ENCODE assay signal across 28 mouse cellular contexts in genomic region chr10:79552531-79552930, GRCm38 (mm10). TPM values are rescaled to one million over a fixed set of nuclear protein-coding genes. Genes with fewer than 3 reads are reported as not detected.
A peak's percentile ranks its signal among the peaks of the same experiment; 100 is the strongest.
DNase-seq lines count a peak whose midpoint lies in the region; ATAC-seq and TF ChIP-seq lines count a peak whose summit lies in the region.
"Had no signal": no experiment of that assay in that cellular context is flagged by ENCODE, and none has a peak within 500 bp of the region (broad histone marks: within the 10 kb centered on the region; RNA-seq: fewer than 3 reads in every experiment).

No protein-coding gene starts in this region.

- no peak overlapping the region for H3K4me2 ChIP-seq in liver, embryonic 11.5 days
- H3K4me2 ChIP-seq in stomach, postnatal 0 days (replicated peaks; ENCODE audit: low read depth) = no peak overlapping the region

- peaks cover 14% of the 10 kb centered on the region for H3K36me3 ChIP-seq in liver, embryonic 11.5 days (ENCODE audit: control insufficient read depth, insufficient read depth, low read length)
- peaks cover 40% of the 10 kb centered on the region for H3K36me3 ChIP-seq in limb, embryonic 10.5 days
- peaks cover 12% of the 10 kb centered on the region for H3K36me3 ChIP-seq in stomach, postnatal 0 days (ENCODE audit: control insufficient read depth, insufficient read depth, low read length)

- TF ChIP-seq EP300 in stomach, postnatal 0 days (optimal IDR thresholded peaks at IDR 0.05) = no peak

- H3K4me1 ChIP-seq in liver, embryonic 11.5 days (replicated peaks; ENCODE audit: control insufficient read depth, insufficient read depth, low read length) = peaks cover 3% of the 10 kb centered on the region; the same call in 1 of the 2 replicates
- peaks cover 30% of the 10 kb centered on the region for H3K4me1 ChIP-seq in limb, embryonic 10.5 days
- 0 out of 2 replicates have a peak, but pooled peaks cover 2% of the 10 kb centered on the region for H3K4me1 ChIP-seq in stomach, postnatal 0 days (replicated peaks; ENCODE audit: control insufficient read depth, insufficient read depth)

- H3K9me3 ChIP-seq in liver, embryonic 11.5 days (ENCODE audit: control insufficient read depth, low read length) = no peaks in the 10 kb centered on the region
- H3K9me3 ChIP-seq in limb, embryonic 10.5 days (replicated peaks) = no peaks in the 10 kb centered on the region
- H3K9me3 ChIP-seq in stomach, postnatal 0 days (ENCODE audit: control insufficient read depth, low read length) = no peaks in the 10 kb centered on the region
- H3K9me3 ChIP-seq: embryonic facial prominence, embryonic 15.5 days; hindbrain, embryonic 15.5 days had no signal

- no peak for ATAC-seq in liver, embryonic 11.5 days (replicated peaks; ENCODE audit: low FRiP score)
- no peak for ATAC-seq in stomach, postnatal 0 days (ENCODE audit: low FRiP score, low TSS enrichment)
- ATAC-seq: activated CD4-positive, CD25-positive, alpha-beta regulatory T cell, adult 4 months; forebrain, postnatal 0 days; intestine, postnatal 0 days had no signal

- H3K27ac ChIP-seq in liver, embryonic 11.5 days (ENCODE audit: low read depth, low read length) = no peak overlapping the region
- no peak overlapping the region for H3K27ac ChIP-seq in limb, embryonic 10.5 days
- no peak overlapping the region for H3K27ac ChIP-seq in stomach, postnatal 0 days (replicated peaks)
- H3K27ac ChIP-seq: embryonic facial prominence, embryonic 15.5 days; heart, adult 2 months; hindbrain, embryonic 15.5 days had no signal

- H3K4me3 ChIP-seq in liver, embryonic 11.5 days (ENCODE audit: low read depth, low read length) = no peak overlapping the region
- 0 out of 2 replicates have a peak overlapping the region, but pooled peaks have one; percentile 98 for H3K4me3 ChIP-seq in limb, embryonic 10.5 days
- H3K4me3 ChIP-seq in stomach, postnatal 0 days (ENCODE audit: low read depth, low read length) = no peak overlapping the region
- H3K4me3 ChIP-seq: heart, adult 2 months; hindbrain, embryonic 15.5 days had no signal

- WGBS in liver, embryonic 11.5 days = 81% methylated on average over 8 of the region's 8 CpGs
- WGBS in limb, embryonic 10.5 days = 92% methylated on average over 8 of the region's 8 CpGs
- WGBS in stomach, postnatal 0 days = 79% methylated on average over 8 of the region's 8 CpGs

- peak; percentile 27 for DNase-seq in liver, embryonic 11.5 days (ENCODE audit: low spot score)
- no peak for DNase-seq in liver
- peak; percentile 16 for DNase-seq in urinary bladder, adult 2 months (ENCODE audit: low spot score)
- DNase-seq in urinary bladder, postnatal 25 days (ENCODE audit: low spot score) = no peak
- peak; percentile 18 for DNase-seq in limb, embryonic 10.5 days (ENCODE audit: low spot score)
- peak; percentile 13 for DNase-seq in stomach, postnatal 0 days (ENCODE audit: low spot score)
- no peak for DNase-seq in right cerebral cortex, adult 2 months (ENCODE audit: low spot score in 2 of 2)
- DNase-seq: adrenal gland, adult 8-10 months; cerebellum, adult 18-20 months; forebrain, postnatal 0 days; gastrocnemius, postnatal 25 days; heart, postnatal 4 days; kidney, postnatal 36 days; layer of hippocampus, adult 9-11 months; lung, adult 2 months; lung, postnatal 36 days; right cerebral cortex, postnatal 25 days; spleen, adult 18-20 months; thymus, postnatal 25 days had no signal

- H3K27me3 ChIP-seq in liver, embryonic 11.5 days (replicated peaks; ENCODE audit: control insufficient read depth, insufficient read depth, low read length) = no peaks in the 10 kb centered on the region
- H3K27me3 ChIP-seq in limb, embryonic 10.5 days (ENCODE audit: low read depth, poor library complexity, severe bottlenecking) = no peaks in the 10 kb centered on the region
- H3K27me3 ChIP-seq in stomach, postnatal 0 days (ENCODE audit: control insufficient read depth, insufficient read depth, low read length) = no peaks in the 10 kb centered on the region
- H3K27me3 ChIP-seq: embryonic facial prominence, embryonic 15.5 days; hindbrain, embryonic 15.5 days had no signal

- TF ChIP-seq CTCF in stomach, postnatal 0 days (IDR thresholded peaks at IDR 0.05; ENCODE audit: low read depth) = no peak

- no peak overlapping the region for H3K9ac ChIP-seq in liver, embryonic 11.5 days (ENCODE audit: low read depth, low read length)
- no peak overlapping the region for H3K9ac ChIP-seq in stomach, postnatal 0 days (ENCODE audit: low read length)
- H3K9ac ChIP-seq: embryonic facial prominence, embryonic 15.5 days; forebrain, postnatal 0 days; hindbrain, embryonic 15.5 days had no signal

RNA-seq across cellular contexts. Expression of gene Mier2, which starts 2.5 kb away (rescaled TPM):
- polyA plus RNA-seq in liver, embryonic 11.5 days (2014; fragmentation: Nextera tagmentation; extraction: Ambion mirVana) = 33.1 and 36.5 TPM in 2 replicates
- polyA plus RNA-seq in urinary bladder, adult 2 months (2012; rRNA removed) = 54.3 and 59.5 TPM in 2 replicates
- polyA plus RNA-seq in limb, embryonic 10.5 days (2016; fragmentation: Nextera tagmentation; extraction: Ambion mirVana) = 71.3 and 79.8 TPM in 2 replicates
- polyA plus RNA-seq in stomach, postnatal 0 days (2015; fragmentation: Nextera tagmentation; extraction: Ambion mirVana) = 24.0 and 25.4 TPM in 2 replicates

RNA-seq across cellular contexts. Expression of gene Plpp2, which starts 18.9 kb away (rescaled TPM):
- polyA plus RNA-seq in liver, embryonic 11.5 days (2014; fragmentation: Nextera tagmentation; extraction: Ambion mirVana) = 27.1 and 30.1 TPM in 2 replicates
- polyA plus RNA-seq in urinary bladder, adult 2 months (2012; rRNA removed) = 21.5 and 29.1 TPM in 2 replicates
- polyA plus RNA-seq in limb, embryonic 10.5 days (2016; fragmentation: Nextera tagmentation; extraction: Ambion mirVana) = 26.6 and 29.3 TPM in 2 replicates
- 81.8 and 92.1 TPM in 2 replicates for polyA plus RNA-seq in stomach, postnatal 0 days (2015; fragmentation: Nextera tagmentation; extraction: Ambion mirVana)

RNA-seq across cellular contexts. Expression of gene Theg, which starts 34.6 kb away (rescaled TPM):
- not detected in 2 replicates for polyA plus RNA-seq in liver, embryonic 11.5 days (2014; fragmentation: Nextera tagmentation; extraction: Ambion mirVana)
- not detected in 2 replicates for polyA plus RNA-seq in urinary bladder, adult 2 months (2012; rRNA removed)
- polyA plus RNA-seq in limb, embryonic 10.5 days (2016; fragmentation: Nextera tagmentation; extraction: Ambion mirVana) = not detected in 2 replicates
- polyA plus RNA-seq in stomach, postnatal 0 days (2015; fragmentation: Nextera tagmentation; extraction: Ambion mirVana) = not detected in 2 replicates
- polyA plus RNA-seq: activated CD4-positive, CD25-positive, alpha-beta regulatory T cell, adult 4 months; C2C12; embryonic facial prominence, embryonic 15.5 days; forebrain, postnatal 0 days; heart, embryonic 16.5 days; hindbrain, embryonic 15.5 days; intestine, postnatal 0 days; kidney, embryonic 14.5 days; liver, adult 2 months; lung, adult 2 months had no signal

Comparison
In these comparisons a context has a peak if more than half of its experiments do, and no peak if none do; other contexts are left out.
1. DNase-seq: peak in liver, embryonic 11.5 days (single experiment), urinary bladder, adult 2 months (single experiment), limb, embryonic 10.5 days (single experiment) and stomach, postnatal 0 days (single experiment); none in liver (single experiment), urinary bladder, postnatal 25 days (single experiment) and right cerebral cortex, adult 2 months (0 of 2).